Mouse (Mus musculus) heart, embryonic 12.5 days (tissue): ENCODE data around the gene Ddah1. TPM values are rescaled to one million over a fixed set of nuclear protein-coding genes. Genes with fewer than 3 reads are reported as not detected.

ENCODE experiments used
- ATAC-seq: fragments of 200-750 bp; cut with Nextera tagmentation; 2 replicates; pipeline ENCODE4 v1.8.0; 2017; ENCODE audit warnings: moderate TSS enrichment, moderate library complexity; ENCODE audit not compliant: insufficient number of reproducible peaks, low FRiP score
- H3K27ac ChIP-seq: fragments of 300-500 bp; sonication (generic); 2 replicates; pipeline ENCODE4 v1.5.1; 2016; ENCODE audit warnings: mild to moderate bottlenecking, moderate library complexity; ENCODE audit not compliant: poor library complexity, severe bottlenecking
- H3K27me3 ChIP-seq: fragments of 300-500 bp; sonication (generic); replicated peaks from 2 replicates; pipeline ENCODE4 v1.6.1; 2016; ENCODE audit warnings: mild to moderate bottlenecking, moderate library complexity
- H3K36me3 ChIP-seq: fragments of 300-500 bp; sonication (generic); 2 replicates; pipeline ENCODE4 v1.6.1; 2016; ENCODE audit warnings: mild to moderate bottlenecking, moderate library complexity
- H3K4me1 ChIP-seq: fragments of 300-500 bp; sonication (generic); replicated peaks from 2 replicates; pipeline ENCODE4 v1.6.1; 2016; ENCODE audit warnings: mild to moderate bottlenecking
- H3K4me2 ChIP-seq: fragments of 300-500 bp; sonication (generic); 2 replicates; pipeline ENCODE4 v1.6.1; 2016; ENCODE audit warnings: mild to moderate bottlenecking, moderate library complexity
- H3K4me3 ChIP-seq: fragments of 300-500 bp; sonication (generic); 2 replicates; pipeline ENCODE4 v1.5.1; 2016; ENCODE audit warnings: mild to moderate bottlenecking
- H3K9ac ChIP-seq: fragments of 300-500 bp; sonication (generic); 2 replicates; pipeline ENCODE4 v1.6.1; 2016; ENCODE audit warnings: mild to moderate bottlenecking, moderate library complexity
- H3K9me3 ChIP-seq: fragments of 300-500 bp; sonication (generic); replicated peaks from 2 replicates; pipeline ENCODE4 v1.6.1; 2016; ENCODE audit warnings: mild to moderate bottlenecking, moderate library complexity
- WGBS: fragments of 180-500 bp; shearing (Covaris S2); methylation state at CpG from one replicate; pipeline ENCODE4 v1.1.7; 2016; 5-methylcytosine and 5-hydroxymethylcytosine counted together
- polyA plus RNA-seq: library from polyadenylated mRNA; unstranded; fragments of >200 nt; fragmentation: Nextera tagmentation; extraction: Ambion mirVana; gene quantifications from 2 replicates; pipeline ENCODE4 v1.2.1, GENCODE M21; 2016

Gene Ddah1
- polyA plus RNA-seq, 1 experiment from 2014 or later: 36.7 TPM

- H3K4me1 ChIP-seq: peaks cover 23% of the 10 kb centered on the region
- no peaks in the 10 kb centered on the region for H3K9me3 ChIP-seq
- H3K27ac ChIP-seq: no peak overlapping the region
- H3K4me2 ChIP-seq: no peak overlapping the region
- H3K4me3 ChIP-seq: no peak overlapping the region
- H3K9ac ChIP-seq: no peak overlapping the region
- WGBS: 67% methylated on average over 9 of the region's 9 CpGs
- no peaks in the 10 kb centered on the region for H3K27me3 ChIP-seq
- no peaks in the 10 kb centered on the region for H3K36me3 ChIP-seq
- ATAC-seq: peak; percentile 51; the same call in 1 of the 2 replicates
Measured at GRCm38 (mm10) chr3:145787303-145787702, 28.8 kb downstream of the Ddah1 start.

GRCm38 (mm10) chr3:145789114-145789513 lies 30.6 kb downstream of the Ddah1 start:
- Histone ChIP-seq H3K27ac (no peak overlapping the region), H3K9ac (no peak overlapping the region), H3K27me3 (no peaks in the 10 kb centered on the region), H3K4me3 (no peak overlapping the region), H3K36me3 (no peaks in the 10 kb centered on the region), H3K4me2 (no peak overlapping the region), H3K4me1 (peaks cover 20% of the 10 kb centered on the region), H3K9me3 (no peaks in the 10 kb centered on the region)
- no peak for ATAC-seq
- WGBS: 90% methylated on average over 7 of the region's 7 CpGs

- Histone ChIP-seq H3K4me3 (no peak overlapping the region), H3K4me1 (peaks cover 18% of the 10 kb centered on the region), H3K27me3 (no peaks in the 10 kb centered on the region), H3K36me3 (no peaks in the 10 kb centered on the region), H3K27ac (0 out of 2 replicates have a peak overlapping the region, but pooled peaks have one; percentile 15), H3K4me2 (no peak overlapping the region), H3K9ac (no peak overlapping the region), H3K9me3 (no peaks in the 10 kb centered on the region)
- WGBS: 46% methylated on average over 3 of the region's 3 CpGs
- no peak for ATAC-seq
Measured at GRCm38 (mm10) chr3:145790233-145790632, 31.8 kb downstream of the Ddah1 start.

GRCm38 (mm10) chr3:145790709-145791108 lies 32.2 kb downstream of the Ddah1 start:
- H3K9ac ChIP-seq: no peak overlapping the region
- no peak overlapping the region for H3K4me2 ChIP-seq
- H3K4me1 ChIP-seq: peaks cover 22% of the 10 kb centered on the region
- no peaks in the 10 kb centered on the region for H3K9me3 ChIP-seq
- no peak overlapping the region for H3K27ac ChIP-seq
- H3K4me3 ChIP-seq: no peak overlapping the region
- no peaks in the 10 kb centered on the region for H3K36me3 ChIP-seq
- ATAC-seq: no peak
- 75% methylated on average over 4 of the region's 4 CpGs for WGBS
- H3K27me3 ChIP-seq: no peaks in the 10 kb centered on the region

- ATAC-seq: no peak
- H3K27me3 ChIP-seq: no peaks in the 10 kb centered on the region
- peaks cover 39% of the 10 kb centered on the region for H3K4me1 ChIP-seq
- no peak overlapping the region for H3K9ac ChIP-seq
- WGBS: 84% methylated on average over 10 of the region's 10 CpGs
- no peak overlapping the region for H3K4me2 ChIP-seq
- H3K27ac ChIP-seq: no peak overlapping the region
- H3K36me3 ChIP-seq: no peaks in the 10 kb centered on the region
- no peak overlapping the region for H3K4me3 ChIP-seq
- no peaks in the 10 kb centered on the region for H3K9me3 ChIP-seq
Measured at GRCm38 (mm10) chr3:145794355-145794754, 35.9 kb downstream of the Ddah1 start.

GRCm38 (mm10) chr3:145795896-145796295 lies 37.4 kb downstream of the Ddah1 start:
- no peaks in the 10 kb centered on the region for H3K9me3 ChIP-seq
- no peaks in the 10 kb centered on the region for H3K36me3 ChIP-seq
- H3K4me1 ChIP-seq: peaks cover 34% of the 10 kb centered on the region
- no peak overlapping the region for H3K4me3 ChIP-seq
- 74% methylated on average over 7 of the region's 7 CpGs for whole genome bisulfite sequencing
- H3K4me2 ChIP-seq: no peak overlapping the region
- no peaks in the 10 kb centered on the region for H3K27me3 ChIP-seq
- no peak for ATAC-seq
- H3K9ac ChIP-seq: no peak overlapping the region
- no peak overlapping the region for H3K27ac ChIP-seq

GRCm38 (mm10) chr3:145798042-145798441 lies 39.6 kb downstream of the Ddah1 start:
- no peaks in the 10 kb centered on the region for H3K9me3 ChIP-seq
- H3K4me1 ChIP-seq: peaks cover 28% of the 10 kb centered on the region
- H3K9ac ChIP-seq: no peak overlapping the region
- no peak for ATAC-seq
- H3K4me3 ChIP-seq: no peak overlapping the region
- H3K27ac ChIP-seq: 0 out of 2 replicates have a peak overlapping the region, but pooled peaks have one; percentile 1
- H3K36me3 ChIP-seq: no peaks in the 10 kb centered on the region
- no peak overlapping the region for H3K4me2 ChIP-seq
- H3K27me3 ChIP-seq: no peaks in the 10 kb centered on the region
- 49% methylated on average over 10 of the region's 10 CpGs for WGBS

- Histone ChIP-seq H3K36me3 (no peaks in the 10 kb centered on the region), H3K4me2 (peak overlapping the region; percentile 30), H3K4me1 (peaks cover 28% of the 10 kb centered on the region), H3K27ac (no peak overlapping the region), H3K4me3 (no peak overlapping the region), H3K27me3 (no peaks in the 10 kb centered on the region), H3K9me3 (no peaks in the 10 kb centered on the region), H3K9ac (no peak overlapping the region)
- ATAC-seq: peak; percentile 79
- 2% methylated on average over 6 of the region's 6 CpGs for WGBS
Measured at GRCm38 (mm10) chr3:145798751-145799188, 40.3 kb downstream of the Ddah1 start.

- H3K27me3 ChIP-seq: no peaks in the 10 kb centered on the region
- 25% methylated on average over 3 of the region's 3 CpGs for WGBS
- no peak overlapping the region for H3K4me2 ChIP-seq
- peak overlapping the region; percentile 49; the same call in 1 of the 2 replicates for H3K27ac ChIP-seq
- H3K9ac ChIP-seq: no peak overlapping the region
- H3K4me1 ChIP-seq: peaks cover 28% of the 10 kb centered on the region
- H3K4me3 ChIP-seq: no peak overlapping the region
- H3K9me3 ChIP-seq: no peaks in the 10 kb centered on the region
- ATAC-seq: no peak
- H3K36me3 ChIP-seq: no peaks in the 10 kb centered on the region
Measured at GRCm38 (mm10) chr3:145799365-145799764, 40.9 kb downstream of the Ddah1 start.

- no peaks in the 10 kb centered on the region for H3K9me3 ChIP-seq
- H3K9ac ChIP-seq: no peak overlapping the region
- no peaks in the 10 kb centered on the region for H3K27me3 ChIP-seq
- WGBS: 60% methylated on average over 6 of the region's 6 CpGs
- no peaks in the 10 kb centered on the region for H3K36me3 ChIP-seq
- ATAC-seq: no peak
- no peak overlapping the region for H3K4me3 ChIP-seq
- peaks cover 23% of the 10 kb centered on the region for H3K4me1 ChIP-seq
- no peak overlapping the region for H3K4me2 ChIP-seq
- H3K27ac ChIP-seq: no peak overlapping the region
Measured at GRCm38 (mm10) chr3:145802106-145802505, 43.6 kb downstream of the Ddah1 start.

GRCm38 (mm10) chr3:145805848-145806247 lies 47.4 kb downstream of the Ddah1 start:
- Histone ChIP-seq H3K36me3 (no peaks in the 10 kb centered on the region), H3K9ac (no peak overlapping the region), H3K27me3 (no peaks in the 10 kb centered on the region), H3K9me3 (no peaks in the 10 kb centered on the region), H3K4me1 (peaks cover 2% of the 10 kb centered on the region; the same call in 1 of the 2 replicates), H3K27ac (no peak overlapping the region), H3K4me2 (no peak overlapping the region), H3K4me3 (no peak overlapping the region)
- no peak for ATAC-seq
- 49% methylated on average over 4 of the region's 4 CpGs for WGBS

GRCm38 (mm10) chr3:145806502-145806901 lies 48.0 kb downstream of the Ddah1 start:
- no peaks in the 10 kb centered on the region for H3K36me3 ChIP-seq
- no peaks in the 10 kb centered on the region for H3K27me3 ChIP-seq
- H3K4me3 ChIP-seq: no peak overlapping the region
- no peak for ATAC-seq
- no peak overlapping the region for H3K27ac ChIP-seq
- H3K4me2 ChIP-seq: no peak overlapping the region
- peaks cover 2% of the 10 kb centered on the region; the same call in 1 of the 2 replicates for H3K4me1 ChIP-seq
- no peak overlapping the region for H3K9ac ChIP-seq
- no peaks in the 10 kb centered on the region for H3K9me3 ChIP-seq
- WGBS: 37% methylated on average over 5 of the region's 5 CpGs
